Mouse (Mus musculus) spleen, embryonic (tissue): ENCODE measurements at regions not wholly inside any gene's neighbourhood (a gene's known extent, or its start where the extent isn't known, plus 50 kb on each side); places are given as distances from the start of the nearest gene placed in this dataset.

ENCODE experiments used
- CTCF ChIA-PET: fragments of 350-600 bp; sonication (Branson Sonifier 250); formaldehyde crosslinking; loops from one replicate; lab custom pipeline; 2022; lab: Charles Lee

GRCm38 (mm10) chr16:95776610-95777363, 74.9 kb downstream of the Ets2 start:
- CTCF ChIA-PET, result interaction anchor here (1.0 kb wide), 1 partner anchor 41 kb away, joined by 4 read pairs; no protein-coding TSS in a partner anchor

DNA sequence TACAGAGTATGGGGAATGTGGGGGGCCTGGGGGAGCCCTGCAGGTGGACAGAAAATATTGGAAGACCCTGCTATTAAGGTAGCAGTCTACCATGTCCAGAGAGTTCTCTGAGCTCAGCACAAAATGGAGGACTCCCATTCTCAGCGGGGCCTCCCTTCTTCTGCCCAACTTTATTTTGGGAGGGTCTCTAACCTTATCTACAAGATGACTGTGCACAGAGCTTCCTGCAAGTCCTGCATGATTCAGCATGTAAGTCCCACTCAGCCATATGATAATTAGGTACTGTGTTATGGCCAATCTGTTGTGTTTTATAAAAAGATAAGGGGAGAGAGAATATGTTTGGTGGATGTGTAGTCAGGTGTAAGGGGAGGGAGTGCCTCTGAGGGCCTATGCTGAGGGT, 74.1 kb downstream of the Ets2 start:
- CTCF ChIA-PET, result no interaction called here

DNA sequence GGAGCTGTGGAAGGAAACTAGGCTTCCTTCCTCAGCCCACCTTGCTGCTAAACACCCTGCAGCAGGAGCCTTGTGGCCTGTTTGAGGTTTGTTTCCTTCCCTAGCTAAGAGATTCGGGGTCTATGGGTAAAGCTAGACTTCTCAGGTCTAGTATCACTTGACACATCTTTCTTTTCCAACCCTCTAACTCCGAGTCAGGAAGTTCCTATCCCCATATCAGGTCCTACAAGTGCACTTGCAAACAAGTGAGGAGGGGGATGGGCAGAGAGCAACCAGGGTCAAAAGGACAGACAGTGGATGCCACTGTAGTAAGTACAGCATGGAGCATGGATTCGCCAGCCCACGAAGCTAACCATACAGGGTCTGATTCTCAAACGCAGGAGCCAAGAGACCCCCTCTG, 73.5 kb downstream of the Ets2 start:
- CTCF ChIA-PET, result no interaction called here

GRCm38 (mm10) chr16:95773151-95773550, 71.3 kb downstream of the Ets2 start:
- CTCF ChIA-PET, result interaction anchor here (0.6 kb wide), 1 partner anchor 184 kb away, joined by 6 read pairs; no protein-coding TSS in a partner anchor
